Mouse (Mus musculus): ENCODE data around the gene Gm28041.
"Not testable (repeated sequence)": the region's sequence is repeated elsewhere in the genome, so short reads cannot be mapped to it uniquely, and the experiment has no call there.

- not testable (repeated sequence) for TF ChIP-seq TAL1, GATA1 (IDR thresholded peaks at IDR 0.05; ENCODE audit: low read length)
Observed at GRCm38 (mm10) chr13:67399183-67399903, 23.8 kb upstream of the Gm28041 start, which contains the start of gene Zfp429.
